Mouse (Mus musculus) kidney, embryonic 14.5 days (tissue): ENCODE data around the gene Odr4. TPM values are rescaled to one million over a fixed set of nuclear protein-coding genes. Genes with fewer than 3 reads are reported as not detected.

Experiments
- ATAC-seq: fragments of 200-750 bp; cut with Nextera tagmentation; 2 replicates; pipeline ENCODE4 v1.8.0; 2017; ENCODE audit warnings: moderate number of reproducible peaks, mild to moderate bottlenecking, moderate TSS enrichment, moderate library complexity; ENCODE audit not compliant: low FRiP score, low TSS enrichment
- H3K27ac ChIP-seq: fragments of 300-500 bp; sonication (generic); 2 replicates; pipeline ENCODE4 v1.5.1; 2014; ENCODE audit warnings: low read depth, mild to moderate bottlenecking, low read length, moderate library complexity, mixed read lengths
- H3K27me3 ChIP-seq: fragments of 300-500 bp; sonication (generic); 2 replicates; pipeline ENCODE4 v1.6.1; 2014; ENCODE audit warnings: mild to moderate bottlenecking, low read length; ENCODE audit not compliant: control insufficient read depth, insufficient read depth
- H3K36me3 ChIP-seq: fragments of 300-500 bp; sonication (generic); 2 replicates; pipeline ENCODE4 v1.6.1; 2014; ENCODE audit warnings: low read length, mixed read lengths; ENCODE audit not compliant: control insufficient read depth, insufficient read depth
- H3K4me1 ChIP-seq: fragments of 300-500 bp; sonication (generic); 2 replicates; pipeline ENCODE4 v1.6.1; 2014; ENCODE audit warnings: low read length, mixed read lengths; ENCODE audit not compliant: control insufficient read depth, insufficient read depth
- H3K4me2 ChIP-seq: fragments of 300-500 bp; sonication (generic); replicated peaks from 2 replicates; pipeline ENCODE4 v1.6.1; 2014; ENCODE audit warnings: low read depth, mild to moderate bottlenecking, low read length
- H3K4me3 ChIP-seq: fragments of 300-500 bp; sonication (generic); 2 replicates; pipeline ENCODE4 v1.5.1; 2014; ENCODE audit warnings: mild to moderate bottlenecking, low read length
- H3K9ac ChIP-seq: fragments of 300-500 bp; sonication (generic); 2 replicates; pipeline ENCODE4 v1.6.1; 2014; ENCODE audit warnings: low read depth, mild to moderate bottlenecking, low read length, moderate library complexity
- H3K9me3 ChIP-seq: fragments of 300-500 bp; sonication (generic); 2 replicates; pipeline ENCODE4 v1.6.1; 2016; ENCODE audit warnings: low read length; ENCODE audit not compliant: control insufficient read depth
- WGBS: fragments of 180-500 bp; shearing (Covaris S2); extraction: QIAGEN DNeasy Blood & Tissue Kit; methylation state at CpG from one replicate; pipeline ENCODE4 v1.1.7; 2014; 5-methylcytosine and 5-hydroxymethylcytosine counted together
- polyA plus RNA-seq: library from polyadenylated mRNA; unstranded; fragments of >200 nt; fragmentation: Nextera tagmentation; extraction: Ambion mirVana; gene quantifications from 2 replicates; pipeline ENCODE4 v1.2.1, GENCODE M21; 2014

The Odr4 gene
- 35.5 and 36.1 TPM in 2 replicates for polyA plus RNA-seq

DNA sequence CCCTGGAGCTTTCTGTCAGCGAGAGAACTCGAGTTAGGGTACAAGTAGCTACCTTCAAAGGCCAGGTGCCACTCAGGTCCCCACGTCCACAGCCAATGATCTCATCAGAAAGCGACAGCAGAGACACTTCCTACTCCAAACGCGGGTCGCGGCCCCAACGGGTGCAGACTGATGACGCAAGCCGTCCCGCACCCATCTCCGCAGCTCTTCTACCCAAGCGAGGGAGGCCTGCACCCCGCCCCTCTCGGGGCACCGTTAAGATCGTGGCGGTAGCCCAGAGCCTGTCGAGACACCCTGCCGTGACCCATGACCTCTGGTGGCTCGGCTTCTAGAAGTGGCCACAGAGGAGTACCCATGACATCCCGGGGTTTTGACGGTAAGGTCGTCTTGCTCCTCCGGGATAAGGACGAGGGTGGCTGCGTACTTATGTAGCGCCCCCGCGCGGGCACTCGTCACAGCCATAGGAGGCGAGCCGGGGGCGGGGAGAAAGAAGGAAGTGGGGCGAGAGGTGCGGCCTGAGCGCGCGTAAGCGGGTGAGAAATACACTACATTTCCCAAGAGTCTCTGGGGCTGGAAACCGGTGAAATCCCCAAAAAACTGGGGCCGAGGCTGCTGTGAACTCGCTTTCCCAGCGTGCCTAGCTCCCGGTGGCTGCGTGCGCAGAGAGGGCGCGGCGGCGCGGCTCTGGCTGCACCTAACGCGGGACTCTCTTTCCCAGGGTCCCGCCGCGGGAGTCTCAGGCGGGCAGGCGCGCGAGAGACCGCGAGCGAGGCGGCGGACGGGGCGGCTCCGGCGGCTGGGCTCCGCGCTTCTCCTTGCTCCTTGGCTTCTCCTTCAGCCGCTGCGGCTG, at the start of gene Odr4, which contains the start of gene Tpr:
TSS of gene Odr4 (minus strand) at position 443 of the 850 bp plus-strand sequence.
TSS of gene Tpr (plus strand) at position 201 of the 850 bp plus-strand sequence.
- Histone ChIP-seq H3K27me3 (no peaks in the 10 kb centered on the region), H3K9ac (peak within 1 kb of the TSS; percentile 73), H3K4me2 (peak within 1 kb of the TSS; percentile 58), H3K36me3 (peaks cover 31% of the 10 kb centered on the region), H3K9me3 (no peaks in the 10 kb centered on the region), H3K4me1 (peaks cover 3% of the 10 kb centered on the region), H3K27ac (peak within 1 kb of the TSS; percentile 90), H3K4me3 (peak within 1 kb of the TSS; percentile 84)
- under 1% methylated on average over 71 of the region's 76 CpGs for WGBS
- peak; percentile 98 for ATAC-seq

- Histone ChIP-seq H3K4me3 (no peak overlapping the region), H3K36me3 (peaks cover 81% of the 10 kb centered on the region), H3K27me3 (no peaks in the 10 kb centered on the region), H3K4me1 (no peaks in the 10 kb centered on the region), H3K9ac (no peak overlapping the region), H3K4me2 (no peak overlapping the region), H3K27ac (no peak overlapping the region), H3K9me3 (no peaks in the 10 kb centered on the region)
- 78% methylated on average over 4 of the region's 4 CpGs for WGBS
- ATAC-seq, result no peak
Measured at GRCm38 (mm10) chr1:150441731-150442130, 48.9 kb upstream of the Odr4 start.

- no peaks in the 10 kb centered on the region for H3K27me3 ChIP-seq
- WGBS, result 91% methylated on average over 3 of the region's 3 CpGs
- ATAC-seq, result no peak
- H3K4me2 ChIP-seq, result no peak overlapping the region
- no peak overlapping the region for H3K4me3 ChIP-seq
- no peaks in the 10 kb centered on the region for H3K4me1 ChIP-seq
- no peak overlapping the region for H3K9ac ChIP-seq
- H3K27ac ChIP-seq, result no peak overlapping the region
- peaks cover 83% of the 10 kb centered on the region for H3K36me3 ChIP-seq
- H3K9me3 ChIP-seq, result no peaks in the 10 kb centered on the region
Measured at GRCm38 (mm10) chr1:150438641-150439040, 45.8 kb upstream of the Odr4 start.

DNA sequence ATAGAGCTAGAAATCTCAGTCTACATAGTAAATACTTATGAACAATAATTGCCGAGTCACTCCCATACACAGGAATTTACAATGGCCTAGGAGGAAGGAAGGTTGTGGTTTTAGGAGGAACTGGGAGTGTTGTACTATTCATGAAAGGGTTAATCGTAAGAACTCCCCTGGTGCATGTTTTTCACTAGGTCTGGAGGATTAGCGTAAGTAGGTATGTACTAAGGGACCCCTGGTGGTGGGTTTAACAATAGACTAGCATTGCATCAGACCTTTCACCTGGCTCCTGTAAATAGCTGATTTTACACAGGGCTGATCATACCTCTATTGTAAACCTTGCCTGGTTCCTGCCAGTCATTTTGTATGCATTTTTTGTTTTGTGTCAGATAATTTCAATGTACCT, 33.3 kb upstream of the Odr4 start:
- Histone ChIP-seq H3K27me3 (no peaks in the 10 kb centered on the region), H3K9ac (no peak overlapping the region), H3K27ac (no peak overlapping the region), H3K4me3 (no peak overlapping the region), H3K4me2 (no peak overlapping the region), H3K9me3 (no peaks in the 10 kb centered on the region), H3K4me1 (no peaks in the 10 kb centered on the region), H3K36me3 (peaks cover 91% of the 10 kb centered on the region)
- WGBS, result 75% methylated on average over 3 of the region's 3 CpGs
- no peak for ATAC-seq

- Histone ChIP-seq H3K27me3 (no peaks in the 10 kb centered on the region), H3K36me3 (peaks cover 90% of the 10 kb centered on the region), H3K9ac (no peak overlapping the region), H3K4me2 (no peak overlapping the region), H3K4me3 (no peak overlapping the region), H3K4me1 (no peaks in the 10 kb centered on the region), H3K9me3 (no peaks in the 10 kb centered on the region), H3K27ac (no peak overlapping the region)
- 75% methylated on average over 9 of the region's 9 CpGs for WGBS
- no peak for ATAC-seq
Measured at GRCm38 (mm10) chr1:150425665-150426064, 32.8 kb upstream of the Odr4 start.

- Histone ChIP-seq H3K9ac (no peak overlapping the region), H3K27ac (no peak overlapping the region), H3K4me3 (no peak overlapping the region), H3K36me3 (peaks cover 81% of the 10 kb centered on the region), H3K27me3 (no peaks in the 10 kb centered on the region), H3K4me1 (no peaks in the 10 kb centered on the region), H3K9me3 (no peaks in the 10 kb centered on the region), H3K4me2 (no peak overlapping the region)
- ATAC-seq, result no peak
- WGBS, result 90% methylated on average over 4 of the region's 4 CpGs
Measured at GRCm38 (mm10) chr1:150418426-150418825, 25.5 kb upstream of the Odr4 start.

DNA sequence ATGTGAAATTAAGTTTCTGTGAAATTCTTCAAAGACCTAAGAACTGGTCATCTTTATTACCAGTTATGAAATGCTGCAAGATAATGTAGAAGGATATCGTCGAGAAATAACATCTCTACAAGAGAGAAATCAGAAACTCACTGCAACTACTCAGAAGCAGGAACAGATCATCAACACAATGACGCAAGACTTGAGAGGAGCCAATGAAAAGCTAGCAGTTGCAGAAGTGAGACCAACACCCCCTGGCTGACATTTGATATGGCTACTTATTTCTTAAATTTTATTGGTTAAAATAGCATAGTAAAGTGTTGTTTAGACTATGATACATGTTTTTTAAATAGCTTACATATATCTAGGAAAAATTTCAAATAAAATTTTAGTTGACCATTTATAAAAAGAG, 23.1 kb upstream of the Odr4 start:
- no peaks in the 10 kb centered on the region for H3K9me3 ChIP-seq
- H3K36me3 ChIP-seq, result peaks cover 79% of the 10 kb centered on the region
- WGBS, result 98% methylated on average over 3 of the region's 3 CpGs
- H3K27me3 ChIP-seq, result no peaks in the 10 kb centered on the region
- H3K4me3 ChIP-seq, result no peak overlapping the region
- no peak overlapping the region for H3K9ac ChIP-seq
- no peak overlapping the region for H3K27ac ChIP-seq
- no peak overlapping the region for H3K4me2 ChIP-seq
- H3K4me1 ChIP-seq, result no peaks in the 10 kb centered on the region
- ATAC-seq, result no peak

- no peak for ATAC-seq
- 96% methylated on average over 6 of the region's 6 CpGs for WGBS
- H3K4me1 ChIP-seq, result no peaks in the 10 kb centered on the region
- H3K4me3 ChIP-seq, result no peak overlapping the region
- H3K27ac ChIP-seq, result no peak overlapping the region
- H3K27me3 ChIP-seq, result no peaks in the 10 kb centered on the region
- H3K9ac ChIP-seq, result no peak overlapping the region
- no peak overlapping the region for H3K4me2 ChIP-seq
- H3K9me3 ChIP-seq, result no peaks in the 10 kb centered on the region
- H3K36me3 ChIP-seq, result peaks cover 81% of the 10 kb centered on the region
Measured at GRCm38 (mm10) chr1:150409996-150410395, 17.1 kb upstream of the Odr4 start.

- no peak overlapping the region for H3K4me2 ChIP-seq
- no peak overlapping the region for H3K27ac ChIP-seq
- no peak for ATAC-seq
- no peaks in the 10 kb centered on the region for H3K27me3 ChIP-seq
- no peak overlapping the region for H3K9ac ChIP-seq
- peaks cover 75% of the 10 kb centered on the region for H3K36me3 ChIP-seq
- no peaks in the 10 kb centered on the region for H3K4me1 ChIP-seq
- 94% methylated on average over 9 of the region's 9 CpGs for WGBS
- H3K4me3 ChIP-seq, result no peak overlapping the region
- no peaks in the 10 kb centered on the region for H3K9me3 ChIP-seq
Measured at GRCm38 (mm10) chr1:150407285-150407684, 14.4 kb upstream of the Odr4 start.
